Mouse (Mus musculus) liver, embryonic 14.5 days (tissue): ENCODE measurements at regions not wholly inside any gene's neighbourhood (a gene's known extent, or its start where the extent isn't known, plus 50 kb on each side); places are given as distances from the start of the nearest gene placed in this dataset.

Experiments
- ATAC-seq: fragments of 200-750 bp; cut with Nextera tagmentation; 2 replicates; pipeline ENCODE4 v1.8.0; 2017; ENCODE audit warnings: moderate number of reproducible peaks, mild to moderate bottlenecking, moderate library complexity; ENCODE audit not compliant: insufficient read depth
- DNase-seq, 3 experiments: peaks; one replicate each; pipeline ENCODE4 v3.0.0-alpha.2; 2012 to 2013; ENCODE audit warnings: low read depth in 3 of 3, low spot score in 3 of 3
- H3K27ac ChIP-seq: fragments of 300-500 bp; sonication (generic); 2 replicates; pipeline ENCODE4 v1.5.1; 2014; ENCODE audit warnings: moderate library complexity, mild to moderate bottlenecking, control low read depth, inconsistent platforms
- H3K27me3 ChIP-seq: fragments of 300-500 bp; sonication (generic); 2 replicates; pipeline ENCODE4 v1.6.1; 2014; ENCODE audit warnings: mild to moderate bottlenecking, low read length, moderate library complexity; ENCODE audit not compliant: control insufficient read depth, insufficient read depth
- H3K36me3 ChIP-seq: fragments of 300-500 bp; sonication (generic); replicated peaks from 2 replicates; pipeline ENCODE4 v1.6.1; 2014; ENCODE audit warnings: low read depth; ENCODE audit not compliant: control insufficient read depth, insufficient read depth
- H3K4me1 ChIP-seq, 2 experiments: fragments of 200-500 bp in 1 of 2; fragments of 300-500 bp in 1 of 2; sonication (generic) in 1 of 2; replicated peaks; 2 replicates each; pipeline ENCODE4 v1.6.1; 2012 to 2014; ENCODE audit warnings: antibody characterized with exemption in 1 of 2, inconsistent platforms in 1 of 2, low read length in 1 of 2; ENCODE audit not compliant: control insufficient read depth in 2 of 2, insufficient read depth in 2 of 2
- H3K4me2 ChIP-seq: fragments of 300-500 bp; sonication (generic); 2 replicates; pipeline ENCODE4 v1.6.1; 2014; ENCODE audit warnings: low read depth, mild to moderate bottlenecking, control low read depth, moderate library complexity
- H3K4me3 ChIP-seq, 2 experiments: fragments of 200-500 bp in 1 of 2; fragments of 300-500 bp in 1 of 2; sonication (generic) in 1 of 2; 2 replicates each; pipeline ENCODE4 v1.5.1; 2012 to 2014; ENCODE audit warnings: low read depth in 2 of 2, low read length in 2 of 2, mild to moderate bottlenecking in 2 of 2, control low read depth in 1 of 2, inconsistent platforms in 1 of 2, moderate library complexity in 1 of 2; ENCODE audit not compliant: insufficient read depth in 1 of 2
- H3K9ac ChIP-seq: fragments of 300-500 bp; sonication (generic); replicated peaks from 2 replicates; pipeline ENCODE4 v1.6.1; 2014; ENCODE audit warnings: mild to moderate bottlenecking, control low read depth, moderate library complexity
- H3K9me3 ChIP-seq: fragments of 300-500 bp; sonication (generic); 2 replicates; pipeline ENCODE4 v1.6.1; 2016; ENCODE audit warnings: low read length, mixed read lengths; ENCODE audit not compliant: control insufficient read depth
- CTCF ChIP-seq: IDR thresholded peaks from 2 replicates; pipeline ENCODE4 v1.5.1; 2016; ENCODE audit warnings: antibody characterized with exemption, low read depth, control low read depth
- EP300 ChIP-seq: IDR thresholded peaks from 2 replicates; pipeline ENCODE4 v1.6.1; 2016; ENCODE audit warnings: antibody characterized with exemption, low read depth
- WGBS: fragments of 180-500 bp; shearing (Covaris S2); extraction: QIAGEN DNeasy Blood & Tissue Kit; methylation state at CpG from one replicate; pipeline ENCODE4 v1.1.7; 2014; ENCODE audit not compliant: insufficient replicate concordance; 5-methylcytosine and 5-hydroxymethylcytosine counted together

- H3K4me2 ChIP-seq = no peak overlapping the region
- no peak overlapping the region for H3K9ac ChIP-seq
- no peaks in the 10 kb centered on the region for H3K36me3 ChIP-seq
- H3K27ac ChIP-seq = no peak overlapping the region
- H3K4me1 ChIP-seq = no peaks in the 10 kb centered on the region
- no peak for ATAC-seq
- TF ChIP-seq CTCF = no peak
- no peak for TF ChIP-seq EP300
- H3K9me3 ChIP-seq = no peaks in the 10 kb centered on the region
- 58% methylated on average over 1 of the region's 1 CpGs for WGBS
- no peak for DNase-seq
- H3K27me3 ChIP-seq = no peaks in the 10 kb centered on the region
- H3K4me3 ChIP-seq = no peak overlapping the region
These were observed 987.8 kb downstream of the Pcdh7 start for GRCm38 (mm10) chr5:58705561-58705960.

- ATAC-seq = no peak
- TF ChIP-seq EP300 = no peak
- TF ChIP-seq CTCF = no peak
- Histone ChIP-seq H3K27ac (no peak overlapping the region), H3K36me3 (no peaks in the 10 kb centered on the region), H3K4me2 (no peak overlapping the region), H3K9ac (no peak overlapping the region), H3K9me3 (no peaks in the 10 kb centered on the region), H3K4me3 (no peak overlapping the region), H3K27me3 (no peaks in the 10 kb centered on the region), H3K4me1 (no peaks in the 10 kb centered on the region)
- WGBS = 50% methylated on average over 1 of the region's 1 CpGs
- DNase-seq = no peak
These were observed 994.6 kb downstream of the Pcdh7 start for GRCm38 (mm10) chr5:58712381-58712780.

- H3K9me3 ChIP-seq = no peaks in the 10 kb centered on the region
- TF ChIP-seq CTCF = no peak
- no peak for TF ChIP-seq EP300
These were observed 1015.6 kb downstream of the Pcdh7 start for GRCm38 (mm10) chr5:58733366-58733765.

GRCm38 (mm10) chr5:58733961-58734360 lies 1016.2 kb downstream of the Pcdh7 start:
- Histone ChIP-seq H3K9me3 (no peaks in the 10 kb centered on the region), H3K36me3 (no peaks in the 10 kb centered on the region), H3K4me3 (no peak overlapping the region), H3K4me1 (no peaks in the 10 kb centered on the region), H3K9ac (no peak overlapping the region), H3K27ac (no peak overlapping the region), H3K4me2 (no peak overlapping the region), H3K27me3 (no peaks in the 10 kb centered on the region)
- ATAC-seq = no peak
- TF ChIP-seq CTCF (no peak), EP300 (no peak)
- DNase-seq = no peak
- 44% methylated on average over 2 of the region's 2 CpGs for WGBS

More at GRCm38 (mm10) chr5:58733366-58733765, 1015.6 kb downstream of the Pcdh7 start:
- Histone ChIP-seq H3K36me3 (no peaks in the 10 kb centered on the region), H3K27me3 (no peaks in the 10 kb centered on the region), H3K9ac (no peak overlapping the region), H3K27ac (no peak overlapping the region), H3K4me1 (no peaks in the 10 kb centered on the region), H3K4me2 (no peak overlapping the region), H3K4me3 (no peak overlapping the region)
- no peak for ATAC-seq
- DNase-seq = no peak
- WGBS = 77% methylated on average over 3 of the region's 3 CpGs

GRCm38 (mm10) chr5:58736610-58737009 lies 1018.8 kb downstream of the Pcdh7 start:
- 39% methylated on average over 9 of the region's 9 CpGs for WGBS
- H3K27ac ChIP-seq = no peak overlapping the region
- H3K9me3 ChIP-seq = no peaks in the 10 kb centered on the region
- H3K36me3 ChIP-seq = no peaks in the 10 kb centered on the region
- H3K4me3 ChIP-seq = no peak overlapping the region
- DNase-seq (no peak), ATAC-seq (no peak)
- H3K4me1 ChIP-seq = no peaks in the 10 kb centered on the region
- H3K27me3 ChIP-seq = no peaks in the 10 kb centered on the region
- H3K4me2 ChIP-seq = no peak overlapping the region
- H3K9ac ChIP-seq = no peak overlapping the region
- no peak for TF ChIP-seq EP300
- TF ChIP-seq CTCF = peak; percentile 58
